Mouse (Mus musculus) embryo, embryonic 10 days (tissue): ENCODE measurements around the gene Gm49352.
"Not testable (repeated sequence)": the region's sequence is repeated elsewhere in the genome, so short reads cannot be mapped to it uniquely, and the experiment has no call there.

Experiments used
- DNase-seq: peaks from one replicate; pipeline ENCODE4 v3.0.0-alpha.2; 2015; ENCODE audit warnings: low spot score

Gm49352 gene

GRCm38 (mm10) chr13:61568074-61568473, at the start of gene Gm49352:
TSS of gene Gm49352 (minus strand) at chr13:61568174.
- not testable (repeated sequence) for DNase-seq

GRCm38 (mm10) chr13:61570027-61570426, 2.1 kb upstream of the Gm49352 start, which contains the start of gene Cts3:
TSS of gene Cts3 (minus strand) at chr13:61570127.
- DNase-seq: no peak

- DNase-seq: no peak
Observed at GRCm38 (mm10) chr13:61541631-61542030, 26.3 kb downstream of the Gm49352 start, which contains the start of gene Ctsm. TSS of gene Ctsm (minus strand) at chr13:61541839.
